Mouse (Mus musculus) lung, postnatal 0 days (tissue): Measurements from ENCODE around the gene Cox4i2. TPM values are rescaled to one million over a fixed set of nuclear protein-coding genes. Genes with fewer than 3 reads are reported as not detected.

Experiments
- ATAC-seq: fragments of 200-750 bp; cut with Nextera tagmentation; 2 replicates; pipeline ENCODE4 v1.8.0; 2017; ENCODE audit warnings: moderate library complexity
- DNase-seq: peaks from one replicate; pipeline ENCODE4 v3.0.0-alpha.2; 2016; ENCODE audit warnings: low spot score
- H3K27ac ChIP-seq: fragments of 300-500 bp; sonication (generic); 2 replicates; pipeline ENCODE4 v1.5.1; 2014; ENCODE audit warnings: antibody characterized with exemption, mild to moderate bottlenecking, low read length, mixed read lengths
- H3K27me3 ChIP-seq: fragments of 300-500 bp; sonication (generic); replicated peaks from 2 replicates; pipeline ENCODE4 v1.6.1; 2014; ENCODE audit warnings: low read length, mixed read lengths; ENCODE audit not compliant: insufficient read depth
- H3K36me3 ChIP-seq: fragments of 300-500 bp; sonication (generic); 2 replicates; pipeline ENCODE4 v1.6.1; 2014; ENCODE audit warnings: low read length, mixed read lengths; ENCODE audit not compliant: insufficient read depth
- H3K4me1 ChIP-seq: fragments of 300-500 bp; sonication (generic); 2 replicates; pipeline ENCODE4 v1.6.1; 2014; ENCODE audit warnings: antibody characterized with exemption, low read depth, low read length, mixed read lengths; ENCODE audit not compliant: insufficient read depth
- H3K4me2 ChIP-seq: fragments of 300-500 bp; sonication (generic); replicated peaks from 2 replicates; pipeline ENCODE4 v1.6.1; 2014; ENCODE audit warnings: low read depth, mild to moderate bottlenecking, low read length, moderate library complexity, mixed read lengths
- H3K4me3 ChIP-seq: fragments of 300-500 bp; sonication (generic); 2 replicates; pipeline ENCODE4 v1.5.1; 2014; ENCODE audit warnings: low read depth, low read length
- H3K9ac ChIP-seq: fragments of 300-500 bp; sonication (generic); replicated peaks from 2 replicates; pipeline ENCODE4 v1.6.1; 2014; ENCODE audit warnings: low read depth, mild to moderate bottlenecking
- H3K9me3 ChIP-seq: fragments of 300-500 bp; sonication (generic); 2 replicates; pipeline ENCODE4 v1.6.1; 2016; ENCODE audit warnings: low read length, mixed read lengths
- CTCF ChIP-seq: IDR thresholded peaks from 2 replicates; pipeline ENCODE4 v1.5.1; 2016; ENCODE audit warnings: antibody characterized with exemption, mild to moderate bottlenecking
- EP300 ChIP-seq: IDR thresholded peaks from 2 replicates; pipeline ENCODE4 v1.6.1; 2016; ENCODE audit warnings: antibody characterized with exemption, mild to moderate bottlenecking, control low read depth
- WGBS: fragments of 180-500 bp; shearing (Covaris S2); extraction: QIAGEN DNeasy Blood & Tissue Kit; methylation state at CpG from one replicate; pipeline ENCODE4 v1.1.7; 2014; 5-methylcytosine and 5-hydroxymethylcytosine counted together
- polyA plus RNA-seq: library from polyadenylated mRNA; unstranded; fragments of >200 nt; fragmentation: Nextera tagmentation; extraction: Ambion mirVana; gene quantifications from 2 replicates; pipeline ENCODE4 v1.2.1, GENCODE M21; 2015

The Cox4i2 gene
- polyA plus RNA-seq, 1 experiment from 2014 or later = 228 TPM

- H3K27ac ChIP-seq = peak overlapping the region; percentile 98
- no peaks in the 10 kb centered on the region for H3K27me3 ChIP-seq
- H3K9ac ChIP-seq = no peak overlapping the region
- peaks cover 81% of the 10 kb centered on the region for H3K4me1 ChIP-seq
- H3K36me3 ChIP-seq = 0 out of 2 replicates have a peak, but pooled peaks cover 4% of the 10 kb centered on the region
- 87% methylated on average over 6 of the region's 6 CpGs for WGBS
- H3K4me2 ChIP-seq = no peak overlapping the region
- ATAC-seq (no peak), DNase-seq (no peak)
- no peak overlapping the region for H3K4me3 ChIP-seq
- H3K9me3 ChIP-seq = no peaks in the 10 kb centered on the region
- TF ChIP-seq CTCF (no peak), EP300 (no peak)
Observed at GRCm38 (mm10) chr2:152787543-152787942, 33.6 kb downstream of the Cox4i2 start.

- 18% methylated on average over 6 of the region's 6 CpGs for WGBS
Observed at GRCm38 (mm10) chr2:152788892-152789421, 35.0 kb downstream of the Cox4i2 start.

GRCm38 (mm10) chr2:152789591-152789999, 35.6 kb downstream of the Cox4i2 start:
- H3K9ac ChIP-seq = peak overlapping the region; percentile 24; the same call in 1 of the 2 replicates
- H3K36me3 ChIP-seq = 0 out of 2 replicates have a peak, but pooled peaks cover 4% of the 10 kb centered on the region
- 6% methylated on average over 4 of the region's 4 CpGs for WGBS
- peak; percentile 89 for TF ChIP-seq EP300
- TF ChIP-seq CTCF = no peak
- ATAC-seq (peak; percentile 17), DNase-seq (peak; percentile 89)
- H3K9me3 ChIP-seq = no peaks in the 10 kb centered on the region
- no peaks in the 10 kb centered on the region for H3K27me3 ChIP-seq
- H3K4me2 ChIP-seq = peak overlapping the region; percentile 32; the same call in 1 of the 2 replicates
- peaks cover 77% of the 10 kb centered on the region for H3K4me1 ChIP-seq
- H3K27ac ChIP-seq = peak overlapping the region; percentile 98
- H3K4me3 ChIP-seq = no peak overlapping the region

More at GRCm38 (mm10) chr2:152788892-152789421, 35.0 kb downstream of the Cox4i2 start:
- peaks cover 83% of the 10 kb centered on the region for H3K4me1 ChIP-seq
- TF ChIP-seq EP300 (peak; percentile 92), CTCF (no peak)
- peak overlapping the region; percentile 98 for H3K27ac ChIP-seq
- H3K9ac ChIP-seq = peak overlapping the region; percentile 24
- H3K27me3 ChIP-seq = no peaks in the 10 kb centered on the region
- peak overlapping the region; percentile 32 for H3K4me2 ChIP-seq
- no peaks in the 10 kb centered on the region for H3K9me3 ChIP-seq
- H3K4me3 ChIP-seq = no peak overlapping the region
- DNase-seq = peak; percentile 78
- 0 out of 2 replicates have a peak, but pooled peaks cover 4% of the 10 kb centered on the region for H3K36me3 ChIP-seq
- peak; percentile 32 for ATAC-seq

GRCm38 (mm10) chr2:152792461-152792860, 38.5 kb downstream of the Cox4i2 start:
- Histone ChIP-seq H3K27ac (peak overlapping the region; percentile 98), H3K4me3 (no peak overlapping the region), H3K4me2 (no peak overlapping the region), H3K27me3 (no peaks in the 10 kb centered on the region), H3K9ac (no peak overlapping the region), H3K36me3 (no peaks in the 10 kb centered on the region), H3K4me1 (peaks cover 57% of the 10 kb centered on the region), H3K9me3 (no peaks in the 10 kb centered on the region)
- TF ChIP-seq EP300 (peak; percentile 99), CTCF (no peak)
- DNase-seq (peak; percentile 89), ATAC-seq (peak; percentile 76)
- whole genome bisulfite sequencing = 32% methylated on average over 2 of the region's 2 CpGs

- H3K36me3 ChIP-seq = no peaks in the 10 kb centered on the region
- H3K4me2 ChIP-seq = no peak overlapping the region
- H3K9me3 ChIP-seq = no peaks in the 10 kb centered on the region
- H3K27ac ChIP-seq = peak overlapping the region; percentile 98; the same call in 1 of the 2 replicates
- H3K9ac ChIP-seq = no peak overlapping the region
- H3K4me1 ChIP-seq = peaks cover 48% of the 10 kb centered on the region
- H3K27me3 ChIP-seq = no peaks in the 10 kb centered on the region
- WGBS = 74% methylated on average over 5 of the region's 5 CpGs
- no peak for ATAC-seq
- no peak for TF ChIP-seq CTCF
- TF ChIP-seq EP300 = no peak
- DNase-seq = no peak
- no peak overlapping the region for H3K4me3 ChIP-seq
Observed at GRCm38 (mm10) chr2:152793381-152793780, 39.4 kb downstream of the Cox4i2 start.

GRCm38 (mm10) chr2:152794281-152794827, 40.4 kb downstream of the Cox4i2 start:
- Histone ChIP-seq H3K4me2 (no peak overlapping the region), H3K4me1 (peaks cover 38% of the 10 kb centered on the region), H3K9me3 (no peaks in the 10 kb centered on the region), H3K4me3 (no peak overlapping the region), H3K27me3 (no peaks in the 10 kb centered on the region), H3K36me3 (no peaks in the 10 kb centered on the region), H3K27ac (peak overlapping the region; percentile 47; the same call in 1 of the 2 replicates), H3K9ac (no peak overlapping the region)
- ATAC-seq (no peak), DNase-seq (no peak)
- TF ChIP-seq EP300 = no peak
- no peak for TF ChIP-seq CTCF
- 67% methylated on average over 9 of the region's 9 CpGs for WGBS
